Mouse (Mus musculus): Measurements from ENCODE around the gene Nox1. TPM values are rescaled to one million over a fixed set of nuclear protein-coding genes. Genes with fewer than 3 reads are reported as not detected.
A peak's percentile ranks its signal among the peaks of the same experiment; 100 is the strongest.

The Nox1 gene
- polyA plus RNA-seq, 1 experiment from 2014 or later = not detected

GRCm38 (mm10) chrX:134174699-134175098 is 47.1 kb downstream of the Nox1 start:
- ATAC-seq (ENCODE audit: insufficient number of reproducible peaks, low FRiP score, low TSS enrichment, low read depth) = no peak
- no peak overlapping the region for H3K4me2 ChIP-seq (replicated peaks)
- WGBS = 94% methylated on average over 1 of the region's 1 CpGs

GRCm38 (mm10) chrX:134170584-134170983 is 51.2 kb downstream of the Nox1 start:
- H3K36me3 ChIP-seq = no peaks in the 10 kb centered on the region
- no peak overlapping the region for H3K4me3 ChIP-seq (replicated peaks)
- H3K9me3 ChIP-seq (replicated peaks) = no peaks in the 10 kb centered on the region
- 89% methylated on average over 1 of the region's 1 CpGs for WGBS
- H3K4me2 ChIP-seq (replicated peaks) = no peak overlapping the region
- ATAC-seq (ENCODE audit: insufficient number of reproducible peaks, low FRiP score, low TSS enrichment, low read depth) = no peak
- H3K27ac ChIP-seq (replicated peaks) = no peak overlapping the region
- H3K27me3 ChIP-seq = no peaks in the 10 kb centered on the region
- no peak overlapping the region for H3K9ac ChIP-seq
- no peaks in the 10 kb centered on the region for H3K4me1 ChIP-seq

More at GRCm38 (mm10) chrX:134174699-134175098, 47.1 kb downstream of the Nox1 start:
- H3K9ac ChIP-seq = no peak overlapping the region
- no peak overlapping the region for H3K27ac ChIP-seq (replicated peaks)
- no peaks in the 10 kb centered on the region for H3K4me1 ChIP-seq
- H3K27me3 ChIP-seq = no peaks in the 10 kb centered on the region
- H3K4me3 ChIP-seq (replicated peaks) = no peak overlapping the region
- no peaks in the 10 kb centered on the region for H3K36me3 ChIP-seq
- H3K9me3 ChIP-seq (replicated peaks) = no peaks in the 10 kb centered on the region

GRCm38 (mm10) chrX:134163484-134163883 is 58.3 kb downstream of the Nox1 start:
- Histone ChIP-seq H3K36me3 (no peaks in the 10 kb centered on the region), H3K4me2 (replicated peaks) (no peak overlapping the region), H3K4me1 (no peaks in the 10 kb centered on the region), H3K9me3 (replicated peaks) (no peaks in the 10 kb centered on the region), H3K4me3 (replicated peaks) (no peak overlapping the region), H3K9ac (no peak overlapping the region), H3K27ac (replicated peaks) (no peak overlapping the region), H3K27me3 (peaks cover 12% of the 10 kb centered on the region)
- ATAC-seq (ENCODE audit: insufficient number of reproducible peaks, low FRiP score, low TSS enrichment, low read depth) = no peak
- 42% methylated on average over 4 of the region's 4 CpGs for WGBS

- Histone ChIP-seq H3K27ac (replicated peaks) (no peak overlapping the region), H3K4me2 (replicated peaks) (peak overlapping the region; percentile 42), H3K4me3 (replicated peaks) (peak overlapping the region; percentile 22), H3K36me3 (no peaks in the 10 kb centered on the region), H3K4me1 (no peaks in the 10 kb centered on the region), H3K9ac (no peak overlapping the region), H3K9me3 (replicated peaks) (no peaks in the 10 kb centered on the region), H3K27me3 (peaks cover 13% of the 10 kb centered on the region)
- ATAC-seq (ENCODE audit: insufficient number of reproducible peaks, low FRiP score, low TSS enrichment, low read depth) = no peak
- WGBS = 13% methylated on average over 11 of the region's 11 CpGs
These were observed 58.9 kb downstream of the Nox1 start for GRCm38 (mm10) chrX:134162826-134163225.

GRCm38 (mm10) chrX:134162043-134162720 is 59.6 kb downstream of the Nox1 start, which contains the start of gene Xkrx:
Xkrx (minus strand) TSS chrX:134162076.
- H3K4me1 ChIP-seq = no peaks in the 10 kb centered on the region
- H3K36me3 ChIP-seq = no peaks in the 10 kb centered on the region
- WGBS = 27% methylated on average over 16 of the region's 16 CpGs
- H3K4me3 ChIP-seq (replicated peaks) = peak within 1 kb of the TSS; percentile 22
- no peak within 1 kb of the TSS for H3K27ac ChIP-seq (replicated peaks)
- no peaks in the 10 kb centered on the region for H3K9me3 ChIP-seq (replicated peaks)
- peak within 1 kb of the TSS; percentile 42 for H3K4me2 ChIP-seq (replicated peaks)
- peaks cover 13% of the 10 kb centered on the region for H3K27me3 ChIP-seq
- ATAC-seq (ENCODE audit: insufficient number of reproducible peaks, low FRiP score, low TSS enrichment, low read depth) = no peak
- H3K9ac ChIP-seq = no peak within 1 kb of the TSS

GRCm38 (mm10) chrX:134160442-134160841 is 61.3 kb downstream of the Nox1 start:
- Histone ChIP-seq H3K27me3 (peaks cover 13% of the 10 kb centered on the region), H3K9ac (no peak overlapping the region), H3K9me3 (replicated peaks) (no peaks in the 10 kb centered on the region), H3K4me3 (replicated peaks) (no peak overlapping the region), H3K4me1 (no peaks in the 10 kb centered on the region), H3K36me3 (no peaks in the 10 kb centered on the region), H3K4me2 (replicated peaks) (no peak overlapping the region), H3K27ac (replicated peaks) (no peak overlapping the region)
- WGBS = 75% methylated on average over 2 of the region's 2 CpGs
- ATAC-seq (ENCODE audit: insufficient number of reproducible peaks, low FRiP score, low TSS enrichment, low read depth) = no peak

- Histone ChIP-seq H3K27ac (replicated peaks) (no peak overlapping the region), H3K27me3 (peaks cover 13% of the 10 kb centered on the region), H3K9me3 (replicated peaks) (no peaks in the 10 kb centered on the region), H3K4me2 (replicated peaks) (no peak overlapping the region), H3K4me3 (replicated peaks) (no peak overlapping the region), H3K9ac (no peak overlapping the region), H3K36me3 (no peaks in the 10 kb centered on the region), H3K4me1 (no peaks in the 10 kb centered on the region)
- ATAC-seq (ENCODE audit: insufficient number of reproducible peaks, low FRiP score, low TSS enrichment, low read depth) = no peak
- WGBS = 38% methylated on average over 7 of the region's 7 CpGs
These were observed 63.6 kb downstream of the Nox1 start for GRCm38 (mm10) chrX:134158151-134158550.

- H3K36me3 ChIP-seq = no peaks in the 10 kb centered on the region
- 85% methylated on average over 4 of the region's 4 CpGs for WGBS
- H3K9ac ChIP-seq = no peak overlapping the region
- H3K4me3 ChIP-seq (replicated peaks) = no peak overlapping the region
- H3K27me3 ChIP-seq = no peaks in the 10 kb centered on the region
- ATAC-seq (ENCODE audit: insufficient number of reproducible peaks, low FRiP score, low TSS enrichment, low read depth) = no peak
- no peaks in the 10 kb centered on the region for H3K9me3 ChIP-seq (replicated peaks)
- H3K4me2 ChIP-seq (replicated peaks) = no peak overlapping the region
- H3K27ac ChIP-seq (replicated peaks) = no peak overlapping the region
- no peaks in the 10 kb centered on the region for H3K4me1 ChIP-seq
These were observed 79.8 kb downstream of the Nox1 start for GRCm38 (mm10) chrX:134141986-134142385.

- H3K4me3 ChIP-seq (replicated peaks) = no peak overlapping the region
- no peak overlapping the region for H3K9ac ChIP-seq
- WGBS = 72% methylated on average over 1 of the region's 1 CpGs
- no peak for ATAC-seq (ENCODE audit: insufficient number of reproducible peaks, low FRiP score, low TSS enrichment, low read depth)
- no peaks in the 10 kb centered on the region for H3K9me3 ChIP-seq (replicated peaks)
- no peak overlapping the region for H3K4me2 ChIP-seq (replicated peaks)
- no peaks in the 10 kb centered on the region for H3K4me1 ChIP-seq
- no peaks in the 10 kb centered on the region for H3K36me3 ChIP-seq
- H3K27me3 ChIP-seq = no peaks in the 10 kb centered on the region
- no peak overlapping the region for H3K27ac ChIP-seq (replicated peaks)
These were observed 80.2 kb downstream of the Nox1 start for GRCm38 (mm10) chrX:134141551-134141950.

GRCm38 (mm10) chrX:134140024-134140423 is 81.7 kb downstream of the Nox1 start:
- Histone ChIP-seq H3K27ac (replicated peaks) (no peak overlapping the region), H3K36me3 (no peaks in the 10 kb centered on the region), H3K9ac (no peak overlapping the region), H3K27me3 (no peaks in the 10 kb centered on the region), H3K4me3 (replicated peaks) (no peak overlapping the region), H3K4me1 (no peaks in the 10 kb centered on the region), H3K4me2 (replicated peaks) (no peak overlapping the region), H3K9me3 (replicated peaks) (no peaks in the 10 kb centered on the region)
- WGBS = 82% methylated on average over 6 of the region's 6 CpGs
- no peak for ATAC-seq (ENCODE audit: insufficient number of reproducible peaks, low FRiP score, low TSS enrichment, low read depth)

- H3K9me3 ChIP-seq (replicated peaks) = no peaks in the 10 kb centered on the region
- H3K36me3 ChIP-seq = no peaks in the 10 kb centered on the region
- H3K27me3 ChIP-seq = peaks cover 4% of the 10 kb centered on the region; the same call in 1 of the 2 replicates
- no peak for ATAC-seq (ENCODE audit: insufficient number of reproducible peaks, low FRiP score, low TSS enrichment, low read depth)
- H3K27ac ChIP-seq (replicated peaks) = no peak overlapping the region
- no peak overlapping the region for H3K4me3 ChIP-seq (replicated peaks)
- 54% methylated on average over 3 of the region's 3 CpGs for WGBS
- H3K4me1 ChIP-seq = no peaks in the 10 kb centered on the region
- no peak overlapping the region for H3K4me2 ChIP-seq (replicated peaks)
- no peak overlapping the region for H3K9ac ChIP-seq
These were observed 87.9 kb downstream of the Nox1 start for GRCm38 (mm10) chrX:134133821-134134220.

- H3K4me3 ChIP-seq (replicated peaks) = no peak overlapping the region
- H3K9me3 ChIP-seq (replicated peaks) = no peaks in the 10 kb centered on the region
- peaks cover 9% of the 10 kb centered on the region; the same call in 1 of the 2 replicates for H3K27me3 ChIP-seq
- H3K4me2 ChIP-seq (replicated peaks) = no peak overlapping the region
- no peak overlapping the region for H3K27ac ChIP-seq (replicated peaks)
- no peak overlapping the region for H3K9ac ChIP-seq
- no peaks in the 10 kb centered on the region for H3K4me1 ChIP-seq
- H3K36me3 ChIP-seq = no peaks in the 10 kb centered on the region
- WGBS = 31% methylated on average over 5 of the region's 5 CpGs
- ATAC-seq (ENCODE audit: insufficient number of reproducible peaks, low FRiP score, low TSS enrichment, low read depth) = no peak
These were observed 89.5 kb downstream of the Nox1 start for GRCm38 (mm10) chrX:134132295-134132694.
